Mouse (Mus musculus) embryonic fibroblast, embryonic 13.5 days (primary cell): ENCODE measurements around the gene Map3k4.

Source experiments
- CTCF ChIP-seq: IDR thresholded peaks from 2 replicates; pipeline ENCODE4 v1.5.1; 2011; ENCODE audit warnings: mild to moderate bottlenecking, control low read depth, low read length, moderate library complexity, borderline replicate concordance; ENCODE audit not compliant: insufficient read depth
- POLR2A ChIP-seq: IDR thresholded peaks from 2 replicates; pipeline ENCODE4 v1.6.1; 2011; ENCODE audit warnings: low read depth, mild to moderate bottlenecking, control low read depth, low read length, moderate library complexity

GRCm38 (mm10) chr17:12185855-12186254, 132.7 kb downstream of the Map3k4 start:
- TF ChIP-seq POLR2A: no peak
- no peak for TF ChIP-seq CTCF
